Mouse (Mus musculus) embryonic facial prominence, embryonic 11.5 days (tissue): ENCODE measurements around the gene Spice1. TPM values are rescaled to one million over a fixed set of nuclear protein-coding genes. Genes with fewer than 3 reads are reported as not detected.

Source experiments
- polyA plus RNA-seq: library from polyadenylated mRNA; unstranded; fragments of >200 nt; fragmentation: Nextera tagmentation; extraction: Ambion mirVana; gene quantifications from 2 replicates; pipeline ENCODE4 v1.2.1, GENCODE M21; 2014

Spice1 gene
- polyA plus RNA-seq, 1 experiment from 2014 or later, result 32.4 TPM

Other genes with a start within 250 kb of the Spice1 start
- 61.9 and 66.0 TPM in 2 replicates for gene Atp6v1a, start 207.4 kb upstream of the Spice1 start, polyA plus RNA-seq
- gene Naa50, start 207.3 kb upstream of the Spice1 start, polyA plus RNA-seq, result 92.4 and 97.7 TPM in 2 replicates
- 4.4 and 4.6 TPM in 2 replicates for gene Usf3, start 173.9 kb upstream of the Spice1 start, polyA plus RNA-seq
- 0.42 and 0.89 TPM in 2 replicates for gene Sidt1, start 13.9 kb upstream of the Spice1 start, polyA plus RNA-seq
- gene Cfap44, start 47.7 kb downstream of the Spice1 start, polyA plus RNA-seq, result 0.50 and 0.63 TPM in 2 replicates
- gene Boc, start 211.8 kb downstream of the Spice1 start, polyA plus RNA-seq, result 19.5 and 20.7 TPM in 2 replicates